Mouse (Mus musculus) midbrain, postnatal 0 days (tissue): ENCODE results near the gene Tsc22d2. TPM values are rescaled to one million over a fixed set of nuclear protein-coding genes. Genes with fewer than 3 reads are reported as not detected.

Experiments used
- ATAC-seq: fragments of 200-750 bp; cut with Nextera tagmentation; 2 replicates; pipeline ENCODE4 v1.8.0; 2017; ENCODE audit warnings: moderate number of reproducible peaks, mild to moderate bottlenecking, moderate TSS enrichment, moderate library complexity; ENCODE audit not compliant: low FRiP score
- DNase-seq: peaks from one replicate; pipeline ENCODE4 v3.0.0-alpha.2; 2015; ENCODE audit warnings: low spot score
- H3K27ac ChIP-seq: fragments of 300-500 bp; sonication (generic); 2 replicates; pipeline ENCODE4 v1.5.1; 2014; ENCODE audit warnings: low read depth, mild to moderate bottlenecking, low read length, mixed read lengths
- H3K27me3 ChIP-seq: fragments of 300-500 bp; sonication (generic); 2 replicates; pipeline ENCODE4 v1.6.1; 2014; ENCODE audit warnings: low read length, control low read depth, mixed read lengths; ENCODE audit not compliant: insufficient read depth
- H3K36me3 ChIP-seq: fragments of 300-500 bp; sonication (generic); 2 replicates; pipeline ENCODE4 v1.6.1; 2014; ENCODE audit warnings: low read length, control low read depth, mixed read lengths; ENCODE audit not compliant: insufficient read depth
- H3K4me1 ChIP-seq: fragments of 300-500 bp; sonication (generic); 2 replicates; pipeline ENCODE4 v1.6.1; 2014; ENCODE audit warnings: mild to moderate bottlenecking, control low read depth, antibody characterized with exemption, low read length, mixed read lengths; ENCODE audit not compliant: insufficient read depth
- H3K4me2 ChIP-seq: fragments of 300-500 bp; sonication (generic); 2 replicates; pipeline ENCODE4 v1.6.1; 2014; ENCODE audit warnings: low read depth, mild to moderate bottlenecking, low read length, mixed read lengths; ENCODE audit not compliant: poor library complexity, severe bottlenecking
- H3K4me3 ChIP-seq: fragments of 300-500 bp; sonication (generic); 2 replicates; pipeline ENCODE4 v1.5.1; 2014; ENCODE audit warnings: low read depth, mild to moderate bottlenecking, low read length, moderate library complexity
- H3K9ac ChIP-seq: fragments of 300-500 bp; sonication (generic); replicated peaks from 2 replicates; pipeline ENCODE4 v1.6.1; 2014; ENCODE audit warnings: mild to moderate bottlenecking, low read length, moderate library complexity, mixed read lengths; ENCODE audit not compliant: poor library complexity, severe bottlenecking
- H3K9me3 ChIP-seq: fragments of 300-500 bp; sonication (generic); 2 replicates; pipeline ENCODE4 v1.6.1; 2016; ENCODE audit warnings: low read length, control low read depth
- CTCF ChIP-seq: IDR thresholded peaks from 2 replicates; pipeline ENCODE4 v1.5.1; 2016; ENCODE audit warnings: antibody characterized with exemption, mild to moderate bottlenecking
- WGBS: fragments of 180-500 bp; shearing (Covaris S2); extraction: QIAGEN DNeasy Blood & Tissue Kit; methylation state at CpG from one replicate; pipeline ENCODE4 v1.1.7; 2014; 5-methylcytosine and 5-hydroxymethylcytosine counted together
- polyA plus RNA-seq: library from polyadenylated mRNA; unstranded; fragments of >200 nt; fragmentation: Nextera tagmentation; extraction: Ambion mirVana; gene quantifications from 2 replicates; pipeline ENCODE4 v1.2.1, GENCODE M21; 2015
- total RNA-seq: library from RNA; depleted of rRNA; stranded (reverse); fragments of >200 nt; gene quantifications from 2 replicates; pipeline ENCODE4 v1.2.3, GENCODE M21; 2014

Gene Tsc22d2
- total and polyA plus RNA-seq, 2 experiments from 2014 or later: 11.7 to 40.3 TPM

DNA sequence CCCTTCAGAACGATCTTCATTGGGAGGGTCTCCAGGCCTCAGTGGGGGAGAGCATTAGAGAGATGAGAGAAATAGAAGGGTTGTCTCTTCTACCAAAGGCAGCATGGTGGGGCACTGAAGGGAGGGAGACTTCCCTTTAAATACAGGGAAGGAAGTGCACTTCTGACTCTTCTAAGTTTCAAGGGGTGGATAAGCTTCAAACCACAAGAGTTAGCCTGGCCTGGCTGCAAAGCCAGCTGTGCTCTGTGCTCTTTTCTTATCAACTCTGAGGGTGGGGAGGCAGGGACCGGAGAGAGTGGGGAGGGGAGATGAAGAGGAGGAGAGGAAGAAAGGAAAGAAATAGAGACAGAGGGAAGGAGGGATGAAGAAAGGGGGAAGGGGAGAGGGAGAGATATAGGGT lies 87.4 kb downstream of the Tsc22d2 start:
- DNase-seq (no peak), ATAC-seq (no peak)
- Histone ChIP-seq H3K27me3 (no peaks in the 10 kb centered on the region), H3K4me2 (no peak overlapping the region), H3K27ac (no peak overlapping the region), H3K4me1 (no peaks in the 10 kb centered on the region), H3K9ac (no peak overlapping the region), H3K9me3 (no peaks in the 10 kb centered on the region), H3K4me3 (no peak overlapping the region), H3K36me3 (no peaks in the 10 kb centered on the region)
- WGBS: 60% methylated on average over 2 of the region's 2 CpGs
- TF ChIP-seq CTCF: no peak

DNA sequence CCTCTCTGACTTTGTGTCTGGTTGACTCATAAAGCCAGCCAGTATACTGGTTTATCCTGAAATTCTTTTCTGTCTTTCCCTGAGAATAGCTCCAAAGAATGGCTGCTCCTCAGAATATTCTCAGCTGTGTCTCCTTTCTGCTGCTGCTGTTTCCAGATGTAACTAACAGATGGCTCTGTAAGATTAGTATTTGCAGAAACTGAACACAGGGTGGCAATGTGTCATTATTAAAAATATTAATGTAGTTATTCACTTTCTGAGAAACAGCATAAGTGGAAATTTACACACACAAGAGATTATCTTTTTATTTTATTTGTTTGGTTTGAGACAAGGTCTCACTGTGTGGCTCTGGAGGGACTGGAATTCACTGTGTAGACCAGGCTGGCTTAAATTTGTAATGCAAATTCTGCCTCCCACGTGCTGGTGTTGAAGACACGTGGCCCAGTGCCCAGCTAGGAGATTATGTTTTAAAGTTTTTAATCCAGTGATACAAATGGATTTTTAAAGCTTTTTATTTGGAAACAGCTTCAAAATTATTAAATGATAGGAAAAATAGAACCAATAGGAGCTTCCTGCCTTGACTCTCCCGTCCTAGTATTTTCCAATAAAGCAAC lies 89.3 kb downstream of the Tsc22d2 start:
- Histone ChIP-seq H3K4me3 (no peak overlapping the region), H3K27ac (no peak overlapping the region), H3K9me3 (no peaks in the 10 kb centered on the region), H3K27me3 (no peaks in the 10 kb centered on the region), H3K36me3 (no peaks in the 10 kb centered on the region), H3K4me1 (no peaks in the 10 kb centered on the region), H3K9ac (no peak overlapping the region), H3K4me2 (no peak overlapping the region)
- TF ChIP-seq CTCF: peak; percentile 46
- DNase-seq: peak; percentile 32
- WGBS: 27% methylated on average over 3 of the region's 3 CpGs
- 0 out of 2 replicates have a peak, but pooled peaks have one; percentile 41 for ATAC-seq

DNA sequence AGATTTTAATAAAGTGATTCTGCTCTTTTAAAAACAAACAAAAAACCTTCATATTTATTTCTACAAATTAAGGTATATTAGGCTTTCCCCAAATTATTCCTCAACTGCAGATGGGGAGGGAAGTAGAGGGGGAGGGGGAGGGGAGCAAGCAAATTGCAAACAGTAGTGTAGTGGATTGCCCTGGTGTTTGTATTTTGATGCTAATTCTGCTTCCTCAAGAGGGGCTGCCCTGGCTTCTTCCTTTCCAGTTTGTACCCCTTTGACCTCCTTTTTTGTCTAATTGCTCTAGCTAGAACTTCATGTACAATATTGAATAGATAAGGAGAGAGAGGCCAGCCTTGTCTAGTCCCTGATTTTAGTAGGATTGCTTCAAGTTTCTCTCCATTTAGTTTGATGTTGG lies 90.2 kb downstream of the Tsc22d2 start:
- Histone ChIP-seq H3K27ac (no peak overlapping the region), H3K9me3 (no peaks in the 10 kb centered on the region)
- no peak for DNase-seq

DNA sequence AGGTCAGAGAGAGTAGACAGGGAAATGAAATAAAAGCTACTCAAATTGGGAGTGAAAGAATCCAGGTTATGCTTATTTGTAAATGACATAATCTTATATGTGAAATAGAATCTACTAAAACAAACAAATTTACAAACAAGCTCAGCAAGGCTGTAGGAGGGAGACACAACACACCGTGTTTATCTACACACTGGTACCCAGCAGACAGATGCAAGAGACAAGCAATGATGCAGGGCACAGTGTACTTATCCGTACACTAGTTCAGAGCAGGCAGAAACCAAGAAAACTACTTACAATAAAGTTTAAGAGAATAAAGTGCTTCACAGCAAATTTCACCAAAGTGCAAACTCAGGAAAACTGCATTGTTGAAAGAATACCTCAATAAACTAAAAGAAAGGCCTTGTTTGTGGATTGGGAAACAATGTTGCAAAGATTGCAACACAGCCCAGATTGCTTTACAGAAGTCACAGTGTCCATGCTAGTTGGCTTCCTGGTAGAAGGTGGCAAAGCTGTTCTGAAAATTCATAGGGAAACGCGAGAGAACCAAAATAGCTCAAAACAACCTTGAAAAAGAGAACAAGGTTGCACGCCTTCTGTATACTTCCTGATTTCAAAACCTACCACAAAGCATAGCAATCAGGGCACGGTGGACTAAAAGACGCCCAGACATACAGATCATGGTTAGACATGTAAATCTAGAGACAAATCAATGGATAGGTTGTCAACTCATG lies 93.7 kb downstream of the Tsc22d2 start:
- Histone ChIP-seq H3K9me3 (no peaks in the 10 kb centered on the region), H3K4me3 (no peak overlapping the region), H3K4me2 (no peak overlapping the region), H3K36me3 (no peaks in the 10 kb centered on the region), H3K9ac (no peak overlapping the region), H3K27ac (no peak overlapping the region), H3K27me3 (no peaks in the 10 kb centered on the region), H3K4me1 (no peaks in the 10 kb centered on the region)
- WGBS: 92% methylated on average over 7 of the region's 7 CpGs
- ATAC-seq (no peak), DNase-seq (no peak)
- no peak for TF ChIP-seq CTCF

More for the DNA sequence above, 90.2 kb downstream of the Tsc22d2 start:
- H3K4me3 ChIP-seq: no peak overlapping the region
- no peaks in the 10 kb centered on the region for H3K27me3 ChIP-seq
- no peaks in the 10 kb centered on the region for H3K4me1 ChIP-seq
- H3K9ac ChIP-seq: no peak overlapping the region
- H3K4me2 ChIP-seq: no peak overlapping the region
- TF ChIP-seq CTCF: no peak
- H3K36me3 ChIP-seq: no peaks in the 10 kb centered on the region
- ATAC-seq: no peak

DNA sequence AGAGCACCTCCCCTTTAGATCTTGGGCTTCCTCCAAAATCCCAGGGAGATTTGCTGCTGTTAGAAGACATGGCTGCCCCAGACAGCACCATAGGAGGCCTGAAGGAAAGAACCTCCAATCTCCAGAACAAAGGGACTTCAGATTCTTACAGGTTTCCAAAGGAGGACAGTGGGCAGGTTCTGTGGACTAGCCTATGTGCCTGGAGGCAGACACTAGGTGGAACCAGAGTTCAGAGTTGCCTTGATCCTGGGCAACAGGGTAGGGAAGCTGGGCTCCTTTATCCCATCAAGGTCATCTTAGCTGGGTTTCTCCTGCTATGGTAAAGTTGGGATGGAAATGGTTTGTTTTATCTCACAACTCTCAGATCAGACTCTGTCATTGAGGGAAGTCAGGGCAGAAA lies 97.1 kb downstream of the Tsc22d2 start:
- peak; percentile 28; the same call in 1 of the 2 replicates for TF ChIP-seq CTCF
- H3K27me3 ChIP-seq: no peaks in the 10 kb centered on the region
- no peak for ATAC-seq

DNA sequence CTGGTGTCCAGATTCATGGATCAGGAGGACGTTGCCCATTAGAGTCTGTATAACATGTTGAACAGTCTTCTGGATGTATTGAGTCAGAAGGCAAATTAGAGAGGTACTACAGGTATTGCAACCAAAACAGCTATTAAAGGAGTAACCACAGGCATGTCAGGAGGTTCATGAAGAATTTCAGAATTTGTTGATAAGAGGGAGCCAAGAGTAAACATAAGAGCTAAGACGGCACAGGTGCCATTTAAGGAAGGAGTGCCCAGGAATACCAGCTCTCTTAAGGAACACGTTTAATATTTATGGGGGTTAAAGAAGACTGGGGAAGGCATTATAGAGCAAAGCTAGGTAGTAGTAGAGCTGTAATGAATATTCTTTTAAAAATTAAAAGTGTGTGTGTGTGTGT lies 98.2 kb downstream of the Tsc22d2 start:
- no peak for DNase-seq

More for the DNA sequence above, 97.1 kb downstream of the Tsc22d2 start:
- Histone ChIP-seq H3K27ac (no peak overlapping the region), H3K36me3 (no peaks in the 10 kb centered on the region), H3K4me2 (no peak overlapping the region), H3K9me3 (no peaks in the 10 kb centered on the region), H3K4me1 (no peaks in the 10 kb centered on the region), H3K9ac (no peak overlapping the region), H3K4me3 (no peak overlapping the region)
- DNase-seq: no peak

More for the DNA sequence above, 98.2 kb downstream of the Tsc22d2 start:
- no peak for ATAC-seq
- Histone ChIP-seq H3K27me3 (no peaks in the 10 kb centered on the region), H3K27ac (no peak overlapping the region), H3K9me3 (no peaks in the 10 kb centered on the region), H3K4me2 (no peak overlapping the region), H3K4me3 (no peak overlapping the region), H3K4me1 (no peaks in the 10 kb centered on the region), H3K36me3 (no peaks in the 10 kb centered on the region), H3K9ac (no peak overlapping the region)
- TF ChIP-seq CTCF: no peak
- WGBS: 86% methylated on average over 3 of the region's 3 CpGs
